In the genomic region with DNA sequence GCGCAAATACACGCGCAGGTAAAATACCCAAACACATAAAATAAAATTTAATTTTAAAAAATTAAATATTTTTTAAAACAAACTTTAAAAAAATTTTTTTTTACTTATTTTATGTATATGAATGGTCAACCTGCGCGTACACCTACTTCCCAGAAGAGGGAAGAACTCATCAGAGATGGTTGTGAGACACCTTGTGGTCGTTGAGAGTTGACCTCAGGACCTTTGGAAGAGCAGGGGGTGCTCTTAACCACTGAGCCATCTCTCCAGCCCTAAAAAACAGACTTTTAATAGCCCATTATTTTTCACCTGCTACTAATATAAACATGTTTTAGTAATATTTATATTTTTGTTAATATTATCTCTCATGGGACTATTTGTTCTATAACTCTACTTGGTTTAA, we compare ENCODE assay signal across 12 mouse cellular contexts. TPM values are rescaled to one million over a fixed set of nuclear protein-coding genes. Genes with fewer than 3 reads are reported as not detected.
DNase-seq lines count a peak whose midpoint lies in the region; ATAC-seq and TF ChIP-seq lines count a peak whose summit lies in the region.
"Had no signal": no experiment of that assay in that cellular context is flagged by ENCODE, and none has a peak within 500 bp of the region (broad histone marks: within the 10 kb centered on the region; RNA-seq: fewer than 3 reads in every experiment).

No protein-coding gene starts in this region.

- TF ChIP-seq CTCF in midbrain, postnatal 0 days (IDR thresholded peaks at IDR 0.05), result peak; percentile 44
- TF ChIP-seq CTCF in thymus, adult 2 months (IDR thresholded peaks at IDR 0.05; ENCODE audit: borderline replicate concordance, control insufficient read depth, extremely low read depth, insufficient read depth, low read length, poor library complexity), result no peak

- no peak overlapping the region for H3K9ac ChIP-seq in kidney, embryonic 15.5 days
- H3K9ac ChIP-seq in embryonic facial prominence, embryonic 13.5 days, result no peak overlapping the region
- H3K9ac ChIP-seq in midbrain, postnatal 0 days (replicated peaks; ENCODE audit: low read length, poor library complexity, severe bottlenecking), result no peak overlapping the region

- no peaks in the 10 kb centered on the region for H3K27me3 ChIP-seq in kidney, embryonic 15.5 days
- H3K27me3 ChIP-seq in embryonic facial prominence, embryonic 13.5 days, result peaks cover 28% of the 10 kb centered on the region
- H3K27me3 ChIP-seq in midbrain, postnatal 0 days (ENCODE audit: insufficient read depth, low read length), result no peaks in the 10 kb centered on the region
- H3K27me3 ChIP-seq in thymus, adult 2 months (ENCODE audit: control insufficient read depth, insufficient read depth, low read length), result no peaks in the 10 kb centered on the region

- WGBS in kidney, embryonic 15.5 days, result 32% methylated on average over 6 of the region's 6 CpGs
- 29% methylated on average over 6 of the region's 6 CpGs for WGBS in embryonic facial prominence, embryonic 13.5 days
- WGBS in midbrain, postnatal 0 days, result 37% methylated on average over 6 of the region's 6 CpGs
- WGBS in thymus, adult 2 months, result 80% methylated on average over 6 of the region's 6 CpGs

- H3K4me1 ChIP-seq in kidney, embryonic 15.5 days, result peaks cover 40% of the 10 kb centered on the region
- peaks cover 25% of the 10 kb centered on the region for H3K4me1 ChIP-seq in embryonic facial prominence, embryonic 13.5 days
- peaks cover 13% of the 10 kb centered on the region; the same call in 1 of the 2 replicates for H3K4me1 ChIP-seq in midbrain, postnatal 0 days (ENCODE audit: insufficient read depth, low read length)
- peaks cover 5% of the 10 kb centered on the region for H3K4me1 ChIP-seq in thymus, adult 2 months (replicated peaks; ENCODE audit: control insufficient read depth, insufficient read depth, low read length)

- H3K27ac ChIP-seq in kidney, embryonic 15.5 days, result no peak overlapping the region
- no peak overlapping the region for H3K27ac ChIP-seq in embryonic facial prominence, embryonic 13.5 days
- H3K27ac ChIP-seq in midbrain, postnatal 0 days (ENCODE audit: low read depth, low read length), result no peak overlapping the region
- no peak overlapping the region for H3K27ac ChIP-seq in thymus, adult 2 months (ENCODE audit: control insufficient read depth, insufficient read depth, low read length)

- no peak for TF ChIP-seq POLR2A in thymus, adult 2 months (IDR thresholded peaks at IDR 0.05; ENCODE audit: control insufficient read depth, extremely low read depth, insufficient read depth, low read length, poor library complexity)

- peak overlapping the region; percentile 41; the same call in 1 of the 2 replicates for H3K4me2 ChIP-seq in kidney, embryonic 15.5 days
- peak overlapping the region; percentile 71; the same call in 1 of the 2 replicates for H3K4me2 ChIP-seq in embryonic facial prominence, embryonic 13.5 days
- peak overlapping the region; percentile 46 for H3K4me2 ChIP-seq in midbrain, postnatal 0 days (ENCODE audit: low read depth, low read length, poor library complexity, severe bottlenecking)

- peaks cover 5% of the 10 kb centered on the region; the same call in 1 of the 2 replicates for H3K36me3 ChIP-seq in kidney, embryonic 15.5 days
- H3K36me3 ChIP-seq in embryonic facial prominence, embryonic 13.5 days, result peaks cover 12% of the 10 kb centered on the region; the same call in 1 of the 2 replicates
- 0 out of 2 replicates have a peak, but pooled peaks cover 2% of the 10 kb centered on the region for H3K36me3 ChIP-seq in midbrain, postnatal 0 days (ENCODE audit: insufficient read depth, low read length)
- H3K36me3 ChIP-seq in thymus, adult 2 months (ENCODE audit: control insufficient read depth, insufficient read depth, low read length), result no peaks in the 10 kb centered on the region

- H3K4me3 ChIP-seq in kidney, embryonic 15.5 days (replicated peaks), result peak overlapping the region; percentile 22; the same call in 1 of the 2 replicates
- H3K4me3 ChIP-seq in embryonic facial prominence, embryonic 13.5 days, result no peak overlapping the region
- peak overlapping the region; percentile 24; the same call in 1 of the 2 replicates for H3K4me3 ChIP-seq in midbrain, postnatal 0 days (ENCODE audit: low read depth, low read length)
- H3K4me3 ChIP-seq in thymus, adult 2 months (ENCODE audit: control insufficient read depth, insufficient read depth, low read length), result no peak overlapping the region

- no peak for DNase-seq in kidney, adult 18-20 months
- peak; percentile 84 for DNase-seq in ES-CJ7 (ENCODE audit: low read depth, low spot score)
- no peak for DNase-seq in midbrain, postnatal 0 days (ENCODE audit: low spot score)
- DNase-seq in thymus, adult 2 months, result no peak
- DNase-seq in natural killer cell, adult 2 months (ENCODE audit: low spot score in 2 of 2), result no peak
- DNase-seq: kidney, postnatal 14 days; thymus, postnatal 14 days had no signal

- H3K9me3 ChIP-seq in kidney, embryonic 15.5 days (replicated peaks), result no peaks in the 10 kb centered on the region
- H3K9me3 ChIP-seq in embryonic facial prominence, embryonic 13.5 days, result no peaks in the 10 kb centered on the region
- H3K9me3 ChIP-seq in midbrain, postnatal 0 days (ENCODE audit: low read length), result no peaks in the 10 kb centered on the region
- H3K9me3 ChIP-seq: heart, embryonic 12.5 days had no signal

- ATAC-seq in kidney, embryonic 15.5 days (replicated peaks; ENCODE audit: low FRiP score), result no peak
- no peak for ATAC-seq in embryonic facial prominence, embryonic 13.5 days (ENCODE audit: insufficient number of reproducible peaks, insufficient read depth, low FRiP score, low TSS enrichment, low read depth)
- no peak for ATAC-seq in midbrain, postnatal 0 days (ENCODE audit: low FRiP score)

RNA-seq across cellular contexts. Expression of a gene that starts 1.1 kb away (rescaled TPM):
- polyA plus RNA-seq in kidney, embryonic 15.5 days (2015; fragmentation: Nextera tagmentation; extraction: Ambion mirVana), result 24.6 and 25.0 TPM in 2 replicates
- polyA plus RNA-seq in embryonic facial prominence, embryonic 13.5 days (2015; fragmentation: Nextera tagmentation; extraction: Ambion mirVana), result 24.8 and 28.1 TPM in 2 replicates
- 19.5 and 25.6 TPM in 2 replicates for total RNA-seq in midbrain, postnatal 0 days (2014; rRNA removed)
- polyA plus RNA-seq in midbrain, postnatal 0 days (2015; fragmentation: Nextera tagmentation; extraction: Ambion mirVana), result 22.4 and 27.0 TPM in 2 replicates
- polyA plus RNA-seq in thymus, adult 2 months (2012; rRNA removed), result 47.2 and 48.6 TPM in 2 replicates

RNA-seq across cellular contexts. Expression of a gene that starts 17.3 kb away (rescaled TPM):
- polyA plus RNA-seq in kidney, embryonic 15.5 days (2015; fragmentation: Nextera tagmentation; extraction: Ambion mirVana), result 0.61 and 1.2 TPM in 2 replicates
- not detected in 2 replicates for polyA plus RNA-seq in embryonic facial prominence, embryonic 13.5 days (2015; fragmentation: Nextera tagmentation; extraction: Ambion mirVana)
- total RNA-seq in midbrain, postnatal 0 days (2014; rRNA removed), result not detected in 2 replicates
- polyA plus RNA-seq in midbrain, postnatal 0 days (2015; fragmentation: Nextera tagmentation; extraction: Ambion mirVana), result not detected in 2 replicates
- polyA plus RNA-seq in thymus, adult 2 months (2012; rRNA removed), result 1.2 and 1.8 TPM in 2 replicates
- polyA plus RNA-seq: cortical plate, adult 2 months; liver, adult 2 months had no signal

RNA-seq across cellular contexts. Expression of a gene that starts 23.1 kb away (rescaled TPM):
- polyA plus RNA-seq in kidney, embryonic 15.5 days (2015; fragmentation: Nextera tagmentation; extraction: Ambion mirVana), result 51.7 and 56.1 TPM in 2 replicates
- polyA plus RNA-seq in embryonic facial prominence, embryonic 13.5 days (2015; fragmentation: Nextera tagmentation; extraction: Ambion mirVana), result 39.6 and 44.2 TPM in 2 replicates
- total RNA-seq in midbrain, postnatal 0 days (2014; rRNA removed), result 34.6 and 39.4 TPM in 2 replicates
- polyA plus RNA-seq in midbrain, postnatal 0 days (2015; fragmentation: Nextera tagmentation; extraction: Ambion mirVana), result 15.3 and 15.9 TPM in 2 replicates
- 161 and 172 TPM in 2 replicates for polyA plus RNA-seq in thymus, adult 2 months (2012; rRNA removed)

RNA-seq across cellular contexts. Expression of a gene that starts 54.0 kb away (rescaled TPM):
- 21.1 and 22.0 TPM in 2 replicates for polyA plus RNA-seq in kidney, embryonic 15.5 days (2015; fragmentation: Nextera tagmentation; extraction: Ambion mirVana)
- polyA plus RNA-seq in embryonic facial prominence, embryonic 13.5 days (2015; fragmentation: Nextera tagmentation; extraction: Ambion mirVana), result 22.3 and 23.9 TPM in 2 replicates
- 72.5 and 82.9 TPM in 2 replicates for total RNA-seq in midbrain, postnatal 0 days (2014; rRNA removed)
- polyA plus RNA-seq in midbrain, postnatal 0 days (2015; fragmentation: Nextera tagmentation; extraction: Ambion mirVana), result 41.1 and 52.1 TPM in 2 replicates
- polyA plus RNA-seq in thymus, adult 2 months (2012; rRNA removed), result 6.1 and 6.6 TPM in 2 replicates
- total RNA-seq: liver, adult 2 months had no signal

Comparison
In these comparisons a context has a peak if more than half of its experiments do, and no peak if none do; other contexts are left out.
1. H3K4me3 ChIP-seq: peak in kidney, embryonic 15.5 days (single experiment) and midbrain, postnatal 0 days (single experiment); none in embryonic facial prominence, embryonic 13.5 days (single experiment) and thymus, adult 2 months (single experiment).
2. Peak in every context shown above with its lines, with median percentiles within 50 percentile points of each other: H3K4me2 ChIP-seq.